Mouse (Mus musculus) testis, postnatal 14 days (tissue): ENCODE results near the gene Gm266.

ENCODE experiments used
- DNase-seq: peaks from one replicate; pipeline ENCODE4 v3.0.0; 2021; ENCODE audit warnings: low spot score

Gm266 gene

GRCm38 (mm10) chr12:111436640-111437039 lies 49.0 kb downstream of the Gm266 start:
- no peak for DNase-seq

- DNase-seq: no peak
Observed at GRCm38 (mm10) chr12:111436170-111436569, 49.5 kb downstream of the Gm266 start.

- DNase-seq: no peak
Observed at GRCm38 (mm10) chr12:111434745-111435327, 50.8 kb downstream of the Gm266 start.
